Mouse (Mus musculus) ovary, postnatal 36 days (tissue): ENCODE measurements around the gene Cox7b.
"Not testable (repeated sequence)": the region's sequence is repeated elsewhere in the genome, so short reads cannot be mapped to it uniquely, and the experiment has no call there.

Experiments
- DNase-seq: peaks from one replicate; pipeline ENCODE4 v3.0.0; 2022; ENCODE audit warnings: low spot score, mixed read lengths

The Cox7b gene

GRCm38 (mm10) chrX:106015571-106016322, at the start of gene Cox7b:
Cox7b (plus strand) TSS chrX:106015700.
- DNase-seq, result peak; percentile 49

- no peak for DNase-seq
Observed at GRCm38 (mm10) chrX:106001605-106002004, 13.9 kb upstream of the Cox7b start.

GRCm38 (mm10) chrX:106010762-106011161, 4.7 kb upstream of the Cox7b start:
- no peak for DNase-seq

- DNase-seq, result peak; percentile 82
Observed at GRCm38 (mm10) chrX:106011465-106012159, 3.9 kb upstream of the Cox7b start, which contains the start of gene Magt1. Magt1 (minus strand) TSS chrX:106011906.

- DNase-seq, result no peak
Observed at GRCm38 (mm10) chrX:106012559-106012958, 2.9 kb upstream of the Cox7b start.

- no peak for DNase-seq
Observed at GRCm38 (mm10) chrX:106013217-106013616, 2.3 kb upstream of the Cox7b start.

- not testable (repeated sequence) for DNase-seq
Observed at GRCm38 (mm10) chrX:106014741-106015377, 641 bp upstream of the Cox7b start.

GRCm38 (mm10) chrX:106017102-106017501, 1.6 kb downstream of the Cox7b start:
- no peak for DNase-seq

GRCm38 (mm10) chrX:106017516-106017915, 2.0 kb downstream of the Cox7b start:
- no peak for DNase-seq

GRCm38 (mm10) chrX:106026418-106027342, 11.2 kb downstream of the Cox7b start, which contains the start of gene Atp7a:
Atp7a (plus strand) TSS chrX:106027276.
- peak; percentile 88 for DNase-seq

- no peak for DNase-seq
Observed at GRCm38 (mm10) chrX:106027343-106027674, 11.8 kb downstream of the Cox7b start.

GRCm38 (mm10) chrX:106030176-106030575, 14.7 kb downstream of the Cox7b start:
- DNase-seq, result no peak

GRCm38 (mm10) chrX:106031124-106031523, 15.6 kb downstream of the Cox7b start:
- DNase-seq, result no peak

- DNase-seq, result no peak
Observed at GRCm38 (mm10) chrX:106035727-106036126, 20.2 kb downstream of the Cox7b start.

- DNase-seq, result no peak
Observed at GRCm38 (mm10) chrX:106037185-106037752, 21.8 kb downstream of the Cox7b start.

- no peak for DNase-seq
Observed at GRCm38 (mm10) chrX:106043863-106044617, 28.5 kb downstream of the Cox7b start.

GRCm38 (mm10) chrX:106045455-106045854, 30.0 kb downstream of the Cox7b start:
- no peak for DNase-seq

GRCm38 (mm10) chrX:106045928-106046327, 30.4 kb downstream of the Cox7b start:
- no peak for DNase-seq

- DNase-seq, result no peak
Observed at GRCm38 (mm10) chrX:106048191-106048590, 32.7 kb downstream of the Cox7b start.
